Mouse (Mus musculus) induced T-regulatory cell, adult 2 months (primary cell): ENCODE results near the gene Vmn1r210.
"Not testable (repeated sequence)": the region's sequence is repeated elsewhere in the genome, so short reads cannot be mapped to it uniquely, and the experiment has no call there.

Experiments used
- DNase-seq: peaks from one replicate; pipeline ENCODE4 v3.0.0-alpha.2; 2012; ENCODE audit warnings: low read depth

Gene Vmn1r210

GRCm38 (mm10) chr13:22831248-22831647 is at the start of gene Vmn1r210:
TSS of gene Vmn1r210 (minus strand) at chr13:22831348.
- DNase-seq: no peak

- DNase-seq: no peak
Observed at GRCm38 (mm10) chr13:22879257-22879656, 48.1 kb upstream of the Vmn1r210 start.

GRCm38 (mm10) chr13:22857461-22857860 is 26.3 kb upstream of the Vmn1r210 start, which contains the start of gene Vmn1r211:
TSS of gene Vmn1r211 (minus strand) at chr13:22857561.
- DNase-seq: no peak

GRCm38 (mm10) chr13:22854760-22855159 is 23.6 kb upstream of the Vmn1r210 start:
- no peak for DNase-seq

- no peak for DNase-seq
Observed at GRCm38 (mm10) chr13:22846798-22847197, 15.7 kb upstream of the Vmn1r210 start.

- DNase-seq: not testable (repeated sequence)
Observed at GRCm38 (mm10) chr13:22844304-22844703, 13.2 kb upstream of the Vmn1r210 start.

- not testable (repeated sequence) for DNase-seq
Observed at GRCm38 (mm10) chr13:22829395-22829794, 1.8 kb downstream of the Vmn1r210 start.

GRCm38 (mm10) chr13:22821601-22822000 is 9.5 kb downstream of the Vmn1r210 start:
- DNase-seq: not testable (repeated sequence)

- not testable (repeated sequence) for DNase-seq
Observed at GRCm38 (mm10) chr13:22809582-22809981, 21.6 kb downstream of the Vmn1r210 start, which contains the start of gene Vmn1r209. TSS of gene Vmn1r209 (minus strand) at chr13:22809682.

GRCm38 (mm10) chr13:22788096-22788495 is 43.1 kb downstream of the Vmn1r210 start:
- not testable (repeated sequence) for DNase-seq

GRCm38 (mm10) chr13:22784159-22784558 is 47.0 kb downstream of the Vmn1r210 start:
- not testable (repeated sequence) for DNase-seq

GRCm38 (mm10) chr13:22777300-22777699 is 53.8 kb downstream of the Vmn1r210 start, which contains the start of gene Vmn1r208:
TSS of gene Vmn1r208 (minus strand) at chr13:22777400.
- not testable (repeated sequence) for DNase-seq
